Mouse (Mus musculus) lung, postnatal 14 days (tissue): ENCODE measurements at regions not wholly inside any gene's neighbourhood (a gene's known extent, or its start where the extent isn't known, plus 50 kb on each side); places are given as distances from the start of the nearest gene placed in this dataset.
A peak's percentile ranks its signal among the peaks of the same experiment; 100 is the strongest.

Source experiments
- DNase-seq: peaks from one replicate; pipeline ENCODE4 v3.0.0; 2021

- DNase-seq = no peak
Observed at GRCm38 (mm10) chr2:51008251-51008533, 140.7 kb downstream of the Rnd3 start.

DNA sequence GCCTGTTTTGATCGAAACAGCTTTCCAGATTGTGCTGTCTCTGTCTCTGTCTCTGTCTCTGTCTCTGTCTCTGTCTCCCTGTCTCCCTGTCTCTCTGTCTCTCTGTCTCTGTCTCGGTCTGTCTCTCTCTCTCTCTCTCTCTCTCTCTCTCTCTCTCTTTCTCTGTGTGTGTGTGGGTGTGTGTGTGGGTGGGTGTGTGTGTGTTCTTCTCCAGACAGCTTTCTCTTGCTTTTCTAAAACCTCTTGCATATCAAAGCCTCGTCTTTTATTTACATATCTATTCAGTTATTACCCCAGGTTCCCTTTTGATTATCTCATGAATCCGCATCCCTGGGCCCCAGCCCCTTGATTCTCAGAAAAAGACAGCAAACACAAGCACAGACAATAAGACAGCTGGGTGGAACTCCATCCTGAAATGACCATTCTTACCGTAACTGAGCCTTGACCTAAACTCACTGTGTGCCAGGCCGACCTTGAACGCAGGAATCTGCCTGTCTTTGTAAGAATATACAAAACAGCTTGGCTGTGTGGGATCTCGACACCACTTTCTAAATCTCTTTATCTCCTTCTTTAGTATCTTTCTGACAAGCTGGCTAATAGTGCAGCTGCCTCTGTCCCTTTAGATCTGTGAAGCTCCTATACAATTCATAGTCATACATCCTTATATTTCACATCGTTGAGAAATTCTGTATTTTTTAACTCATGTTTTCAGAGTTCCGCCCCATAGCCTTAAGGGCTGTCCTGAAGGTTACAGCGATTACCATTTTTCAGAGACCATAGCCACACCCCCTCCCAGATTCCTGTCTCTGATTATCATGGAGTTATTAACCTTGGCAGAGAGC lies 141.3 kb downstream of the Rnd3 start:
- no peak for DNase-seq

GRCm38 (mm10) chr2:51006818-51007217 lies 142.1 kb downstream of the Rnd3 start:
- no peak for DNase-seq

GRCm38 (mm10) chr2:51001548-51001947 lies 147.4 kb downstream of the Rnd3 start:
- no peak for DNase-seq

- no peak for DNase-seq
Observed at GRCm38 (mm10) chr2:50983883-50984410, 165.0 kb downstream of the Rnd3 start.

GRCm38 (mm10) chr2:50982571-50982970 lies 166.3 kb downstream of the Rnd3 start:
- DNase-seq = no peak

DNA sequence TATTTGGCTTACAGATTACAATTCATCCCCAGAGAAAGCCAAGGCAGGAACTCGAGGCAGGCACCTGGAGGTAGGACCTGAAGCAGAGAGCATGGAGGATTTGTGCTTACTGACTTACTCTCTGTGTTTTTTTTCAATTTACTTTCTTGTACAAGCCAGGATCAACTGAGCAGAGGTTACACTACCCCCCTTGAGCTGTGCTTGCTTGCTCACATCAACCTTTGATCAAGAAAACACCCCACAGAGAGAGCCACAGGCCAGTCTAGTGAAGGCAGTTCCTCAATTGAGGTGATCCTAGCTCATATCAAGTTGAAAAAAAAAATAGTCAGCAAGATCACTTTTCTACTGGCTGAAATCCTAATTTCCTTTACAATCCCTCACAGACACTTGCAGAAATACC lies 170.6 kb downstream of the Rnd3 start:
- DNase-seq = no peak

DNA sequence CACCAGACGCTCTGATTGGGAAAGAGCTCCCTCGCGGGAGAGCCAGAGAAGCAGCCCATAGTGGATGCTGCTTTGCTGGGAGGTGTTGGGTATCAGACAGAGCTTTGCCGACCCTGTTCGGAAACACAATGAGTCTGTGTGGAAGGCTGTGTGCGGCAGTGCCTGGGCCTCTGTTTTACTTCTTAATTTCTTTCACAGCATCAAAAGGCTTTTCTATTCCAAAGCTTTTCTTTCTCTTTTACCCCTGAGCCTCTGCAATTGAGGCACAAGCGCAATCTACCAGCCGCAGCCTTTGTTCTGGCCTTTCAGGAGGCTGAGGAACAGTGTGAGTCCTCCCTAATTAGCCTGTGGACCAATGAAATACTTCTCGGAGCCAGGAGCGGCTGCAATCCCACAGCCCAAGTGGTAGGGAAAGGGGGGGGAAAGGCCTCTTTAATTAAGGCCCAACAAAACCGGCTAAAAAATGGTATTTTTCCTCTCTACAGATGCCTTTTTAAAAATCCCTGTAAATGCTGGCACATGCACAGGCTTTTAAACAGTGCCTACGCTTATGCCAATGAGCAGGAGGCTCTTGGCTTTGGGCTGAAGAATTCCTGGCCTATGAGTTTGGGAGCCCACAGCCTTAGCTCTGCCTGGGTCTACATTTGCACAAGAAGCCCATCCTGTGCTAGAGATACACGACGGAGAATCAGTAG lies 177.6 kb downstream of the Rnd3 start:
- DNase-seq = peak; percentile 5

DNA sequence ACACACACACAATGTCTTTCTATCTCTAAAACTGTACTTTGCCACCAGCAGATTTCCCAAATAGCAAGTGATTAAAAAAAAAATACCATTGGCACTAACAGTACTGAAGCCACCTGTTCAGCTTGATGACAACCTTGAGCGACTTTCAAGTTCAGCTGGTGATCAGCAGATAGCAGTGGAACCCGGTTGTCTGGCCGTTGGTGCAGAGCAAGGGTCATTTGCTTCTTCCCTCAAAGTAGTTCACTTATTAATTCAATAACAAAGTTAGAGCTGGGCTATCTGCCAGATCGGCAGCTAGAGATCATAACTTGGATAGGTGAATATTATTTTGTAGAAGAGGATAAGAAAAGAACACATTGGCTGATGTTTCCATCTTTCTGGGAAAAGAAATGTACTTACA lies 180.5 kb downstream of the Rnd3 start:
- no peak for DNase-seq

DNA sequence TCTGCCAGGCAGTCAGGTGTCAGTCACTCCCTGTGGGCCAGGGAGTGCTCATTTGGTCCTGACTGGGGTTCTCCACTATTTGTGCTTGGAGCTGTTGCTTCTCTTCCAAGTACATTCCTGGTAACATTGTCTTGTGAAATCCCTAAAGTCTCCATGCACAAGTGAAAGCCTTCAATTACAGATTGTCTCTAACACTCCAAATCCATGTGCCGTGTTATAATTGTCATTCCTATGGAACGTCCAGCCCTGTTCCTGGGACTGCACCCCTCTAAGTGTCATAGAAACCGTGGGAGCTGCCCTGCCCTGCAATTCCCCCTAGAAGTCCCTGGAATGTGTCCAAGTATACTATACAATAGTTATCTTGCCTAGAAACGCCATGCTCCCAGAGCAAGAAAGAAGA lies 181.1 kb downstream of the Rnd3 start:
- DNase-seq = no peak

- no peak for DNase-seq
Observed at GRCm38 (mm10) chr2:50967133-50967532, 181.8 kb downstream of the Rnd3 start.

DNA sequence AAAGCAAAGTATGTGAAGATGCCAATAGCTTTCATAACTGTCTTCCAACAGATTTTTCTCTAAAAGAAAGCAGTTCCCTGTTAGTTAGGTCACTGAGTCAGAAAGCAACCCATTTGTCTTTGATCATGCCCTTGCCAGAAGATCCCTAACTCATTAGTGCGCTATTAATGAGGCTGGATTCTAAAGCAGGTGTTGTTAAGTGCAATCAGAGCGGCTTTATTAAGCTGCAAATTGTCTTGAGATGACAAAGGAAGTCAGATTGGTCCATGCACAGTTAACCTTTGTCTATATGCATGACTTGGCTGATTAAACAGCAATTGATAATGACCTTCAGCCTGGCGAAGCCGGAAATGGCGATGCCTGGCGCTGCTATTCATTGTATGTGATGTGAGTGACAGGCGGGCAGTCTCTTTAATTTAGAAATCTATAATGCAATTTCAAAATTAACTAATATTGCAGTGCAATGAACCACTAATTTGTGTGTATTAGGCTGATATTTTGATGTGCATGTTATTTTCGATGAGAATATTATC lies 183.4 kb downstream of the Rnd3 start:
- no peak for DNase-seq

GRCm38 (mm10) chr2:50964062-50964461 lies 184.8 kb downstream of the Rnd3 start:
- DNase-seq = no peak

GRCm38 (mm10) chr2:50961049-50961448 lies 187.9 kb downstream of the Rnd3 start:
- DNase-seq = no peak

DNA sequence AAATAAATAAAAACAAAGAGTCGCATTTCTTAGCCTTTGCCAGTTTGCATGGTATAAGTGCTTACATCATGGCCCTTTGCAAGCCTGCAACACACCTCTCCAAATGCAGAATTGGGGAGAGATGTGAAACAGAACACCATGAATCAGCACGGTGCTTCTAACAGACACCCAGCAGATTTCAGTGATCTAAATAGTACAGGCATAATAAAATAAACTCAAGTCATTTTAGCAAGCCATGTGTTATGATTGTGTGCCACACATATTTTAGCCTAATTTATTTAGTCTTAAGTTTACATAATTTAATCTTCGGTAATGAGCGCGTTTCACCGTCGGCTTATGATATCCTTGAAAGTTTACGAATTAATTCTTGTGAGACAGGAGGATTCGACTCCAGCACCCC lies 189.6 kb downstream of the Rnd3 start:
- DNase-seq = no peak

- DNase-seq = no peak
Observed at GRCm38 (mm10) chr2:50954361-50955066, 194.4 kb downstream of the Rnd3 start.

GRCm38 (mm10) chr2:50951027-50951426 lies 197.9 kb downstream of the Rnd3 start:
- DNase-seq = no peak

DNA sequence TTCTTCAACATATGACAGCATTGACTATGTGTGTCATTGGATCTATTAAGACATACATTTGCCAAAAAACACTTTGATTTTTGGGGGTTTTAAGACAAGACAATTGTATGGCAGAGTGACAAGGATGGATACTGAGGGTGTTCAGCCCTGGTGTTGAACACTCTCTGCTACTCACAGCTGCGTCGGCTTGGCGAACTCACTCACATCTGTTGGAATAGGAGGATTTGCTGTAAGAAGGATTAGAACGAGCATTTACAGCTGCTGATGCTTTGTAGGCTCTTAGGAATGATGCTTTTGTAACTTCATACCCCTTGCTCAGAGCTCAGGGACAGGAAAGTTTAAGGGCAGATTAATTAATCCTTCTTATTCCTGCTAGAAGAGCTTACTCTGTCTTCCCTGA lies 199.2 kb downstream of the Rnd3 start:
- DNase-seq = no peak

GRCm38 (mm10) chr2:50945526-50945925 lies 203.4 kb downstream of the Rnd3 start:
- no peak for DNase-seq

GRCm38 (mm10) chr2:50943180-50943579 lies 205.7 kb downstream of the Rnd3 start:
- DNase-seq = peak; percentile 39

GRCm38 (mm10) chr2:50942741-50943140 lies 206.2 kb downstream of the Rnd3 start:
- DNase-seq = no peak

- DNase-seq = no peak
Observed at GRCm38 (mm10) chr2:50932936-50933335, 216.0 kb downstream of the Rnd3 start.

DNA sequence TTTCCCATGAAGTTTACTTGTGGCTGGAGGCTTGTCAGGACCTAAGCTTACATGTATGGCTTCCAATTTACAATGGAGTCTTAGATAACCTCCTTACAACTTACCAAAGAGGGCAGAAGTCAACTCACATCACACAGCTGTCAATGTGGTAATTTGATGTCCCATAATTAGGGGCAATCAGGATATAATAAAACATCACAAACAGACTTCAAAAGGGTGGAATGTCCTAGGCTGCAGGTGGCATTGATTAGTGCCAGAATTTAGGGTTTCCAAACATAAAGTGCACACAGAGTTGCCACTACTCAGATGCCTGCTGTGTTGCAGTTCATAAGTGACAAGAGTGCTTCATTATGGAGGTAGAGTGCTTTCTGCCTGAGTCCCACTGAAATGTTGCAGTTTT lies 227.9 kb downstream of the Rnd3 start:
- DNase-seq = no peak
